Mouse (Mus musculus) layer of hippocampus, adult 9-11 months (tissue): ENCODE data around the gene Sult2b1.

Experiments used
- DNase-seq: peaks from one replicate; pipeline ENCODE4 v3.0.0; 2022

Sult2b1 gene

DNA sequence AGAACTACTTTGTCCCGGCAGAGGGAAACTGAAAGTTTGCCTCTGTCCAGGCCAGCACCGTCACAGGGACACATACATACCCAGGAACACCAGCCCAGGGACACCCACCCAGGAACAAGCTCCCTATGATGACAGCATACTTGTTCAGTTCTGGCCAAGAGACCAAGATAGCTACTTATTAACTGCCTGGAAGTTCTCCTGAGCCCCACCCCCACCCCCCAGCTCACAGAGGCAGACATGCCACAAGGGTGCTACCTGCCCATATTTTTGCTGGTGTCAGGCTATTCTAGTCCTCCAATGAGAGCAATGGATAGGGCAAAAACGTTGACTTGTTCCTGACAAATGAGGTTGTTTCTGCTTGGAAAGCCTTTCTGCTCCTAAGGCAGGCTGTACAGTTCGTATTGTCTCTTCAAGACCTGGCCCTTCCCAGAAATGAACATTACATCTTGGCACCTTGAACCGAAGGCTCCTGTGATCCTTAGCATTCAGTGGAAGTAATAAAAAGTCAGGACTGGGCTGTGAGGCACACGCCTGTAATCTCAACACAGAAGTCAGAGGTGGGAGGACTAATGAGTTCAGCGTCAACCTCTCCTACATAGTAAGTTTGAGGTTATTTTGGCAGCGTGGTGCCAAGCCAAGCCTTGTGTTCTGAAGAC lies 13.9 kb downstream of the Sult2b1 start:
- no peak for DNase-seq

DNA sequence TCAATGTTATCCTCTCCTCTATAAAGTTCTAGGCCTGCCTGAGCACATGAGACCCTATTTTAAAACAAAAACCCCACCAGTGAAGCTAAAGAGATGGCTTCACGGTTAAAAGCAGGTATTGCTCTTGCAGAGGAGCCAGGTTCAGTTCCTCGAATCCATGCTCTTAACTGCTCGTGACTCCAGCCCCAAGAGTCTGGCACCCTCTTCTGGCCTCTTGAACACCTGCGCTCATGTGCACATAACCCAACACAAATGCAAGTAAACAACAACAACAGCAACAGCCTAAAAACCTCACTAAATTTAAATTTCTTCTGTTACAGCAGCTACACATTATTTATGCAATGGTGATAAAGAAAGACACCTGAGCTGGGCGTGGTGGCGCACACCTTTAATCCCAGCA lies 17.0 kb downstream of the Sult2b1 start:
- no peak for DNase-seq

DNA sequence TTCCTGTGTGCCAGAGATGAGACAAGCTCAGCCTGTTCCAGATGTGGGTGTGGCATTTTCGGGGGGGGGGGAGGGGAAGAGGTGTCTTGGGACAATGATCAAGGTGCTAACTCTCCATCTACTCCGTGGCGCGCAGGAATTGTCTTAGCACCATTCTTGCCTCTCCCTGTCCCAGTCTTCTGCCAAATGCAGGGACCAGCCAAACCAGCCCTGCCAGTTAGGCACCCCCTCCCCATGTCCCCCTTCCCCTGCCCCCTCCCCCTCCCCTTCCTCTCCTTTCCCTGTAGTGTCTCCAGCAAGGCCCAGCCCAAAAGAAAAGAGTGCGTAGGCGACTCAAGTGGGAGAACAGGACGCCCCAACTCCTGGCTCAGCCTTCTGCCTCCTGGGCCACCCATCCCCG lies 17.7 kb downstream of the Sult2b1 start:
- DNase-seq = no peak

DNA sequence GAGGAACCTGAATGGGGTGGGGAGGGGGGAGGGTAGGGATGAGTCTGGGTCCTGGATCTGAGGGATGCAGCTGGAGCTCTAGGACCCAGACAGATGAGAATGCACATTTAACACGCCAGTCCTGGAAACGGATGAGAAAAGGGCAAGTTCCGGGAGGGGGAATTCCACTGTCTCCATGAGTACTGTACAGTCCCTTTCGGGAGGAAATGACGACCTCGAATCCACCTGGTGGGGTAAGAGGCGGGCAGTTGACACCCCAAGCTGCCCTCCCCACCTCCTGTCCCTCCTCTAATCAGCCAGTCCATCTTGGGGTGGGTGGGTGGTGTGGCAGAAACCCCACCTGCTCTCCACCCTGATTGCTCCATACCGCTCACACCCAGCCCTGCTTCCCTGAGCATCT lies 18.5 kb downstream of the Sult2b1 start:
- DNase-seq = no peak

DNA sequence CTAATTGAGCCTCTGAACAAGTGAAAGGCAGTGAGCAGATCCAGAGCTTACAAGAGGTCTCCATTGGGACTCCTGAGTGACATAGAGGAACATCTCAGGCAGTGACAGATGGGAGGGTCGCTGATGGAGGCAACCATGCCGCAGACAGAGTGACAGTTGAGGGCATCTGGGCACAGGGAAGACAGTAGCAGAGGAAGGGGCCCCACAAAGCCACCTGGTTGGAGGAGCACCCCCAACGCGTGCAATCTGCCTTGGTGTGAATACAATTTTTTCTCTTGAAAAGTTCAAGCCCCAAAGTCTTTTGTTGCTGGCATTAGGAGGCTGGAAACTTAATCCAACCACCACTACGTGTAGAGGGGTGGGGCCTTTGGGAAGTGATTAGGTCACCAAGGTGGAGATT lies 24.3 kb downstream of the Sult2b1 start:
- no peak for DNase-seq

DNA sequence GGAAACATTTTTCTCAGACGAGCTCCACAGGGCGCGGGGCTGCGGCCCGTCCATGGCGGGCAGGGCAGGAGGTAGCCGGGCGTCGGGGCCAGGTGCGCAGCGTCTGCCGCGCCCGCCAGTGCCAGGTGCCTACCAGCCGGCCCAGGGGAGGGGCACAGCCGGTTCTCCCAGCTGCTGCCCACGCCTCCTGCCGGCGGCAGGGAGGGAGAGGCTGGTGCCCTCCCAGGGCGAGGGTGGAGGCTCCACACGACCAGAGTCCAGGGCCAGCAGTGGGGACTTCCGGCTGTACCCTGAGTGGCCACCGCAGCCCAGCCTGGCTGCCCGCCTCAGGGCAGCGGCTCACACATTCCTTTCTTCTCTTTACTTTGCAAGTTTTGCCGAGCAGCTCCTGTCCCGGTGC lies 25.1 kb downstream of the Sult2b1 start:
- DNase-seq = no peak

DNA sequence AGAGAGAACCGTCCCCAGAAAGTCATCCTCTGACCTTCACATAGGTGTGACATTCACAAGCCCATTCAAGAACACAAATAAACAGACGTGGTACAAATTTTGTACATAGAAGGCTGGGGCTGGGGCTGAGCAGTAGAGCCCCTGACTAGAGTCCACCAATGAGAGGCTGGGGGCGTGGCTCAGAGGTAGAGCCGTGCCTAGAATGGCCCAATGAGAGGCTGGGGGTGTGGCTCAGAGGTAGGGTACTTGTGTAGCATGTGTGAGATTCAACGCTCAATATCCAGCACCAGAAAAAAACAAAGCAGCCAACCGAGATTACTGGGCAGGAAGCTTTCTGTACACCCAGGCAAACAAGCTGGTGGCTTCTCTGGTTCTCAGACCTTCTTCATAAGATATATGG lies 28.8 kb downstream of the Sult2b1 start:
- no peak for DNase-seq

DNA sequence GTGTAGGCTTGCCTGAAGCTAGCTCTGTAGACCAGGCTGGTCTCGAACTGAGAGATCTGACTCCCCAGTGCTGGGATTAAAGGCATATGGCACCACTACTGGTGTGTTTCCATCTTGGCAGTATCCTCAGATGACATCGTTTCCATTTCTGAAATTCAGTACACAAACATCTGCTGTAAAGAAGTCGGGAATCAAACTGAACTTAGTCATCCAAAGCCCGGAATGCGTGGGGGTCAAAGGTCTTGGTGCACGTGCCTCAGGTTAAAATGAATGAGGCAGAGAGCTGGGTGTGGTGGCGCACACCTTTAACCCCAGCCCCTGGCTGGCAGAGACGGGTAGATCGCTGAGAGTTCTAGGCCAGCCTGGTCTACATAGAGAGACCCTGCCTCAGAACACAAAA lies 34.3 kb downstream of the Sult2b1 start:
- no peak for DNase-seq

DNA sequence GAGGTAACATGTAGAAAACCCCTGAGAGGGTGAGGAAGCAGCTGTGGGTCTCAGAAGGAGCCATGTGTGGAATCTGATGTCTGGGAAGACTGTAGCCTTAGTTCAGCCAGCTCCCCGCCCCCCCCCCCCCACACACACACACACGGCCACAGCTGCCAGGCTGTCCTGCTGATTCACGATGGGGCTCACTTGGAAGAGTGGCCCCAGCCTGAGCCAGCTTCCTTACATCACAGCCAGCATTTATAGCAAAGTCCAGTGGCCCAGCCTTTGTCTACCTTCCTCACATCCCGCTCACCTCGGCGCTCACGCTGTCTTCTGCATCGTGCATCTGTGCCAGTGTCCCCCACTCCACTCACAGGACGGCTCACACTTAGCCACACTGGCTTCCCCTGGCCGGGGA lies 35.1 kb downstream of the Sult2b1 start:
- DNase-seq = no peak

DNA sequence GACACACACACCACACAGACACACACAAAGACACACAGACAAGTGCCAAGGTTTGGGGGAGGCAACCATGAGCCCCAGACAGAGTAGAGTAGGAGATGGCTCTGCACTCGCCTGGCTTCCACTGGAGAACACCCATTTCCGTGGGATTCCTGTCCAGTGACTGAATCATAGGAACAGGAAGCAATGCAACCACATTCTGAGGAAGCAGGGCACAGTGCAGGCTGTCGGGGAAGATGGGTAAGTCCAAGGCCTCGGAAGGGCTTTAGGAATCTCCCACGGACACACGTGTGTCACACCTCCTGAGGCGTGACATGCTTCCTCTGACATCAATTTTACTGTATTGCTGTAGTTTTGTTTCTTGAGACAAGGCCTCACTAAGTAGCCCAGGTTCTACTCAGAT lies 36.4 kb downstream of the Sult2b1 start:
- DNase-seq = no peak

DNA sequence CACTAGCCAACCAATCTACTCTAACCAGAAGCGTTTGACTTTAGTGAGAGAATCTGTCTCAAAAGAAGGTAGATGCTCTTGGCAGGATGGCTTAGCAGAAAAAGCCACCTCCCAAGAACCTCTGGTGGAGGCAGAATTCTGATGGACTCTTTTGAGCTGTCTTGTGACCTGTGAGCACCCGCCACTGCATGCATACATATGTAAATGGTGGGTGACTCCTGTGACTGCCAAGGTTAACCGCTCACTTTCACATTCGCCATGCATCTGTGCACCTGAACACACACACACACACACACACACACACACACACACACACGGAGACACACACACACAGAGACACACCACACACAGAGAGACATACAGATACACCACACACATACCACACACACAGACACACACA lies 37.0 kb downstream of the Sult2b1 start:
- no peak for DNase-seq

DNA sequence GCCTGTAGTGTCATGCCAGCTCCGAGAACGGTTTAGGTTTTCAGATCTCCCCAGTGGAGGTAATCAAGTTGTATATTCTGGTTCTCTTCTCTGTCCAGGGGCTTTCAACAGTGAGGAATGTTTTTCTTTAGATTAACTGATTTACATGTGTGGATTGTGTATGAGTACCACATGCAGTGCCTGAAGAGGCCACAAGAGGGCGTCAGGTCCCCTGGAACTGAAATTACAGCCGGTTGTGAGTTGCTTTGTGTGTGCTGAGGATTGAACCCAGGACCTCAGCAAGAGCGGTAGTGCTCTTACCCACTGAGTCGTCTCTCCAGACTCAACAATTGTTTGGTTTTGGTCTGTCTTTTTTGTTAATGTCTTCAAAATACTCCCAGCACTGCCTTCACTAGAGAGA lies 38.0 kb downstream of the Sult2b1 start:
- no peak for DNase-seq

DNA sequence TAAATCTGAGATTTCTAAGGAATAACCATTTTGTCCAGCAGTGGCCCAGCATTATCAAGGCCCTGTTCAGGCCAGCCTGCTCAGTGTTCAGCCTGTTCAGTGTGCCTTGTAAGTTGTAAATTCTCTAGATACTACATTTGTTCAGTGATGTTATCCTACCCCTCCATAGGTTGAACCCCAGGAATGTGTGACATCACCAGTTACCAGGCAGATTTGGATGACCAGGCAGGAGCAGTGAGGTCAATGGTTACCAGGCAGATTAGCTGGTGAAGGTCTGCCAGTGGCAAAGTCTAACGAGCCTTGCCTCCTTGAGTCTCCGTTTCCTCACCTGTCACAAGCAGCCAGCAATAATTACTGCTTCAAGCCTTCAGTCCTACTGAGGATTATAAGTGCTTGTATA lies 40.1 kb downstream of the Sult2b1 start:
- peak; percentile 84 for DNase-seq

DNA sequence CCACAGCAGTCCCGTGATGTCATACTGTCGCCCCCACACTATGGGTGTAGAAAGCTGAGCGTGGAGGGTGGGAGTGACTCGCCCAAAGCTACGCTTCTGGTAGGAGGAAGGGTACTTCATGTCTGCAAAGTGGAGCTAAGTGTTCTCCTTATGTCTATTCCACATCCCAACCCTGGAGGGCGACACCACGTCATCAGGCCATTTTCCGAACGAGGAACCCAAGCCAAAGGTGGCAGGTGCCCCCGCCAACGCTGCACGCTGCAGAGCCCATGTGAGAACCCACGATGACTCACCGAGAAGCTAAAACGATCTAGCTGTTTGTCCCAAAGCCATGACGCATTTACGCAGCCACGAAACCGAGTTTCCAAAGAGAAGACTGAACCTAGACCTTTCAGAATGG lies 42.1 kb downstream of the Sult2b1 start:
- peak; percentile 90 for DNase-seq

DNA sequence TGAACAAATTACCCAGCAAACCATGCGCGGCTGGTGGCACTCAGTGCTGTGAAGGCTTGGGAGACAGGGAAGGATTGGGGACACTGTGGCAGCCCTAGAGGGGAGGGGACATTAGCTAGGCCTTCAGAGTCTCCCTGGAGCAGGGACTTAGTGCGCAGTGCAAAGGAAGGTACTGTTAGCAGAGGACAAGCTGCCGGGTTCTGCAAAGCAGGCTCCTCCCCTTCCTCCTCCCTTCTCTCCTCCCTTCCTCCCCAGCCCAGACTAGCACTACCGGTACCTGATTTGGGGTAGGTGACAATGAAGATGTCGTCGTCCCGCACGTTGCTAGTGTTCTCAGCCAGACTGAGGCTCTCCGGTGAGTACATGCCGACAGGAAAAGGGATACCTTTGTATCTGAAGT lies 42.7 kb downstream of the Sult2b1 start:
- DNase-seq = peak; percentile 60

DNA sequence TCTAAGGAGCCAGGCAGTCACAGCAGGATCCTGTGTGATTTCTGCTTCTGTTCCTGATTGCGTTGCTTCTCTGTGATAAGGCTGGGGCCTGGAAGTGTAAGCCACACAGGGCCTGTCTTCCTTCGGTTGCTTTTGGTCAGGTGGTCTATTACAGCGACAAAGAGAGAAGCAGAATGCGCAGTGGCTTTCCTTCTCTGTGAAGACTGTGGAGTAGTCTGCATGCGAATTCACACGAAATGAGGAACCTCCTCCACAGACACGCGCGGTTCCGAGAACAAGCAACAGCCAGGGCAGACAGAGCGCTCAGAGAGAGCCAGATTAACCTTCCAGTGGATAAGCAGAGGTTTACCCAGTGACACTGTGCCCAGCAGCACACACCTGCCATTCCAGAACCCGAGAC lies 43.2 kb downstream of the Sult2b1 start:
- DNase-seq = no peak

DNA sequence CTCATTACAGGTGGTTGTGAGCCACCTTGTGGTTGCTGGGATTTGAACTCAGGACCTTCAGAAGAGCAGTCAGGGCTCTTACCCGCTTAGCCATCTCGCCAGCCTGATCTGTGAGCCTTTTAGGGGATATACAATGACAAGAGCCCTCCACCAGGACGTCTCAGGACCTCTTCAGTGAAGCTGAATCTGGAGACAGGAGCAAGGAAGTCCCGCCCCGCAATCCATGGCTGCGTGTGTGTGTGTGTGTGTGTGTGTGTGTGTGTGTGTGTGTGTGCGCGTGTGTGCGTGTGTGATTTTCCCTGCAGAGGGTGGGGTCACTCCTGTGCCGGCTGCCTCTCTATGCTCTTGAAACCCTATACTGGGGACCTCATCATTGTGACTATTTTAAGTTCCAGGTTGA lies 44.6 kb downstream of the Sult2b1 start:
- no peak for DNase-seq

DNA sequence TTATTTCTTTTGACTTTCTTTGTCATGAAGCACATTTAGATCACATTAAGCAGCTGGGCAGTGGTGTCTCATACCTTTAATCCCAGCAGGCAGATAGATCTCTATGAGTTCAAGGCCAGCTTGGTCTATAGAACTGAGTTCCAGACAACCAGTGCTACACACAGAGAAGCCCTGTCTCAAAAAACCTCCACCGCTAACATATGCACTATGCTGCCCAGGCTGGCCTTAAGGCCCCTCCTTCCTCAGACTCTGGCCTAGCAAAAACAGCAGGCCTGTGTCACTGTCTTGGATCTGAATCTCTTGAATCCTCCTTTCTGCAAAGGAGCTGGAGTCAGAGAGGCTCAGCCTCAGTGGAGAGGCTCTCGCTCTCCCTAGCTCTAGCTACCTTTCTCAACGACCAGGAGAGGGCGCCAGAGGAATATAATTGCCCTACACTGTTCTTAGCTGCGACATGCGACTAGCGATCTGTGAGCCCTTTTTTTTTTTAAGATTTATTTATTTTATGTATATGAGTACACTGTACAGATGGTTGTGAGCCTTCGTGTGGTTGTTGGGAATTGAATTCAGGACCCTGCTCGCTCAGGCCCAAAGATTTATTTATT lies 45.2 kb downstream of the Sult2b1 start:
- peak; percentile 89 for DNase-seq

DNA sequence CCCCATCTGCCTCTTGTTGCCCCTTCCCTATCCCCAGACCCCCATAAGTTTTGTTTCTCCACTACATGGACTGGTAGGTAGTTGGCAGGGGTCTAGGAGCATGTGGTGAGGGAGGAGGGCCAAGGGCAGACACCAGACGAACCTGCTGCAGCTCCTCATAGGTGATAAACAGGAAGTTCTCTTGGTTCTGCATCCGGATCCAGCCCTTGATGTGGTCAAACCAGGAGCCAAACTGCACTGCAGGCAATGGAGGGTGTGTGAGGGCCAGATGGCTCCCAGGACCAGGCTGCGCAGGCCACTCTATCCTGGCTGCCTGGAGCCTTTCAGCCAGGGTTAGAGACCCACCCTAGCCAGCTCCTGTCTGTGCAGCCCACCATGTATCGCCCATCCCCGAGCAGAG lies 51.0 kb downstream of the Sult2b1 start:
- DNase-seq = no peak

DNA sequence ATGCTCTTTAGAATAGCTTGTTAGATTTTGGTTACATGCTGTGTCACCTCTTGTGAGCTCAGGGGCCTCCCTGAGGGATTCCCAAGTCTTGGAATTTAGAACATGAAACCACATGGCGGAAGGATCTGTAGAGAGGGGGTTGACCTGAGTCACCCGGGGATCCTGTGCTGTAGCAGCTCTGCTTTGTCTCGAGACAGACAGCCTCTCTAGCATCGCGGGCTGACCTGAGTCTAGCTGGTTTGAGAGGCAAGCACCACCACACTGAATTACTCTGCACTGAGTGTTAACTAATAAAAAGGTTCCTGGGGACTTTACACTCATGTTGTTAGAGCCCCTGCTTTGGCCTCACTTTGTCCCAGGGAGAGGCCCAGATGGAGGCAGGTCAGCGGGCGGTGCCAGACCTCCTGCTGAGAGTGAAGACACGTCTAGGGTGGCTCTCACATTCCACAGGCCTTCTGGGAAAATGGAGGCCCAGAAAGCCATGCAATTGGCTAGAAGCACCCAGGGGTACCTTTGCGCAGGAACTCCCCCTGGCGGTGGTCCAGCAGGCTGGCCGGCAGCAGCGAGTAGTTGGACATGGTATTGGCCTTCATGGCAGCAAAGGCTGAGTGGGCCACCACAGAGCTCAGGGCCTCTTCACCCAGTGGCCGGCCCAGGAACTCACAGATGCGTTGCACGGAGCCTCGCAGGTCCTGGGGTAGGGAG lies 53.6 kb downstream of the Sult2b1 start:
- DNase-seq = no peak

DNA sequence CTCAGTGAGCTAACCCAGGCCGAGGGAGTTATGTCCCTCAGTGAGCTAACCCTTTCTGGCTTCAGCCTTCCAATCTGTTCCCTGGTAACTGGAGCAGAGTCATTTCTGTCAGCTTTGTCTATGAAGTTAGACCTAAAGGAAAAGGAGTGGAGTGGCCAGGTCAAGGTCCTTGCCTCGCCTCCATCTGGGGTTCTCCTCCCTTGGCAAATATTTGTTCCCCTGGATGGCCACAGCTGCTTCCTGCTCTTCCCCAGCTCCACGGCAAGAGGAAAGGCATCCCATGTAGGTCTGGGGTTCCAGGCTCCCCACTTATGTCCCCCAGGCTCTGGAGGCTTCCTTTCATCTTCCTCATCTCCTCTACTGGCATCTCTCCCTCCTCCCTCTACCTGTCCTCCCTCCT lies 56.8 kb downstream of the Sult2b1 start:
- no peak for DNase-seq

DNA sequence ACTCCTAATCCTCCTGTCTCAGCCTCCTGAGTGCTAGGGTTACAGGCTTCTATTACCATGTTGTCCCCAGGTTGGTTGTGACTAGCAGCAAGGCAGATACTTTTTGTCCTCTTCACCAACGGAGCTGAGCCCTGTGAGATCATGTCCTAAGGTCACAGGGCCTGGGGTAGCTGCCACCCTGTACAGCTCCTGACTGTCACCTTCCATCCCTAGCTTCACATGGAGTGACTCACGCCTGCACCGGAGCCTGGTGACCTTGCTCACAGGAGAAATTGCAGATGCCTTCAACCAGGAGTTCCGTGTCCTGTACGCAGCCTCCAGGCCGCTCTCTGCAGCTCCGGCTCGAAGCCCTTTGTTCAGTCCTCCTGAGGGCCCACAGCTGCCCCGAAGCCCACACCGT lies 58.0 kb downstream of the Sult2b1 start:
- DNase-seq = no peak

DNA sequence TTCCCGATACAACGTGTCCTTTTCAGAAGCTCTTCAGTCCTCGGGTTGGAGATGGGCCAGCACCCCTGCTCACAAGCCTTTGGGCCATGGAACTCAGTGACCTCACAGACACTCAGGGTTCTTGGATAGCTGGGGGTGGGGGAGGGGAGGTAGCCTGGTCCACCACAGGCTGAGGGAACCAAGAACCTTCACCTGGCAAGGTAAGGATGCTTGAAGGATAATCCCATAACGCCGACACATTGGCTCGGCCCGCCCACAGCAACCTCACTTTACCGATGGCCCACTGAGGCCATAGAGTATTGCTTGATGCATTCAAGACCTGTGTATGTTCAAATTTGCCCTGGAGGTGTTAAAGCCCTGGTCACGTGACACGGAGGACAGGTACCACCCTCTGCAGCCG lies 58.8 kb downstream of the Sult2b1 start, which contains the start of gene Spaca4:
Spaca4 (minus strand) TSS at position 101 of the 400 bp plus-strand sequence.
- no peak for DNase-seq

DNA sequence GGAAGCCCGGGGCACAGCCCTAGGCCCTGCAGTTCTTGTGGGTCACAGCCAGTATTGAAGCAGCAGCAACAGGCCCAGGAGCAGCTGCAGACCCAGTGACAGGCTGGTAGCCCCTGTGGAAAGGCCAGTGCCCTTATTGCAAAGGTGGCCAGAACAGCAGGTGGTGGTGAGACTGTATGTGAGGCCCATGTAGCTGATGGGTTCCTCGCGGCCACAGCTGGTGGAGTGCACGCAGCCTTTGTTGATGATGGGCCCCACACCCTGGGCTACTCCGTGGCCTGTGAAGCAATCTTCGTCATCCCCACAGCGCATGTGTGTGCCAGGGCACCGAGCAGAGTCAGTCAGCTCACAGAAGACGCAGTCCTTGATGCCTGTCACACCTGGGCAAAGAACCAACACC lies 59.3 kb downstream of the Sult2b1 start:
- no peak for DNase-seq

DNA sequence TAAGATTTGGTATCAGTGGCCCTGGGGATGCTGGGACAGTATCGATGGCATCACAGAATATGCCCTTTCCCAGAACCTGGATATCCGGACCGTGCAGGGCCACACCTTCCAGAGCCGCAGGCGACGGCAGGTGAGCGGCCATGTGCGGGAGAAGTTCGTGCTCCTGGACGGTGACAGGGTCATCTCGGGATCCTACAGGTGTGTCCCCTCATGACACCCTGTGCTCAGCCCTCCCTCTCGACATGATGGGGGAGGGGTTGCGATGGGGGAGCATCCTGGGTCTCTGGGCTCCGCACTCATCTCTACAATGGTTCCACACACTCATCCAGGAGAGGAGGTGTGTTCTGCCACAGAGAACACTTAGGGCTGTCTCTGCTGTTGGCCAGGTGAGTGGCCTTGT lies 60.7 kb downstream of the Sult2b1 start:
- no peak for DNase-seq
